ENCODE assay signal across 11 mouse cellular contexts in genomic region chr6:83172240-83172920, GRCm38 (mm10). TPM values are rescaled to one million over a fixed set of nuclear protein-coding genes. Genes with fewer than 3 reads are reported as not detected.
DNase-seq lines count a peak whose midpoint lies in the region; ATAC-seq and TF ChIP-seq lines count a peak whose summit lies in the region.
"Had no signal": no experiment of that assay in that cellular context is flagged by ENCODE, and none has a peak within 500 bp of the region (broad histone marks: within the 10 kb centered on the region; RNA-seq: fewer than 3 reads in every experiment).

No protein-coding gene starts in this region.

- peak overlapping the region; percentile 39 for H3K9ac ChIP-seq in forebrain, postnatal 0 days
- H3K9ac ChIP-seq: liver, embryonic 12.5 days had no signal

- no peaks in the 10 kb centered on the region for H3K36me3 ChIP-seq in forebrain, postnatal 0 days (ENCODE audit: insufficient read depth)

- peak overlapping the region; percentile 25 for H3K4me3 ChIP-seq in forebrain, postnatal 0 days (ENCODE audit: low read depth, low read length)
- H3K4me3 ChIP-seq: heart, embryonic 10.5 days; liver, embryonic 12.5 days had no signal

- peak; percentile 87 for ATAC-seq in forebrain, postnatal 0 days
- ATAC-seq: liver, embryonic 12.5 days had no signal

- no peak for TF ChIP-seq CTCF in forebrain, postnatal 0 days (IDR thresholded peaks at IDR 0.05; ENCODE audit: low read depth)

- peak; percentile 73 to 82 for DNase-seq in left cerebral cortex, adult 18-20 months (ENCODE audit: low spot score in 2 of 2)
- no peak for DNase-seq in left cerebral cortex, postnatal 10 days (ENCODE audit: extremely low spot score in 1 of 2, low spot score in 2 of 2)
- peak; percentile 66 for DNase-seq in forebrain, postnatal 0 days
- peak; percentile 54 to 60 for DNase-seq in left cerebral cortex, adult 8-10 months (ENCODE audit: low spot score in 2 of 2)
- DNase-seq in right cerebral cortex, postnatal 36 days (ENCODE audit: low spot score in 2 of 2), result peak; percentile 67 to 76
- DNase-seq in testis, postnatal 14 days (ENCODE audit: low spot score), result no peak
- DNase-seq in ovary, postnatal 14 days (ENCODE audit: low spot score), result no peak
- DNase-seq in urinary bladder, adult 2 months (ENCODE audit: low spot score), result no peak
- DNase-seq: adrenal gland, adult 2 months had no signal

- WGBS in forebrain, postnatal 0 days, result 46% methylated on average over 9 of the region's 9 CpGs

- intact Hi-C loops in left cerebral cortex, postnatal 10 days (cut with DNase I), result no loop called here

- no peaks in the 10 kb centered on the region for H3K9me3 ChIP-seq in forebrain, postnatal 0 days (ENCODE audit: low read length)
- H3K9me3 ChIP-seq: heart, embryonic 10.5 days; liver, embryonic 12.5 days had no signal

- no peaks in the 10 kb centered on the region for H3K27me3 ChIP-seq in forebrain, postnatal 0 days (ENCODE audit: insufficient read depth, low read length)
- H3K27me3 ChIP-seq: liver, embryonic 12.5 days had no signal

- H3K27ac ChIP-seq in forebrain, postnatal 0 days (ENCODE audit: low read depth, low read length), result peak overlapping the region; percentile 81
- H3K27ac ChIP-seq: heart, embryonic 10.5 days; liver, embryonic 12.5 days had no signal

- 0 out of 2 replicates have a peak, but pooled peaks cover 11% of the 10 kb centered on the region for H3K4me1 ChIP-seq in forebrain, postnatal 0 days (ENCODE audit: insufficient read depth)

- H3K4me2 ChIP-seq in forebrain, postnatal 0 days (ENCODE audit: low read depth), result peak overlapping the region; percentile 42
- H3K4me2 ChIP-seq: liver, embryonic 12.5 days had no signal

RNA-seq across cellular contexts. Expression of gene Dctn1, which starts 6.7 kb away (rescaled TPM):
- 100 to 1,000 TPM; 369 to 374 TPM for total RNA-seq in left cerebral cortex, adult 18-20 months (2021)
- 100 to 1,000 TPM; 351 to 353 TPM for total RNA-seq in left cerebral cortex, postnatal 10 days (2021)
- total RNA-seq in forebrain, postnatal 0 days (2014; rRNA removed), result 97.3 and 126 TPM in 2 replicates
- polyA plus RNA-seq in forebrain, postnatal 0 days (2015; fragmentation: Nextera tagmentation; extraction: Ambion mirVana), result 132 and 152 TPM in 2 replicates
- 100 to 1,000 TPM; 347 to 364 (median 356) TPM for total RNA-seq in left cerebral cortex, adult 8-10 months (2022)
- 97.9 and 119 TPM in 2 replicates for polyA plus RNA-seq in urinary bladder, adult 2 months (2012; rRNA removed)

RNA-seq across cellular contexts. Expression of gene 1700003E16Rik, which starts 16.2 kb away (rescaled TPM):
- total RNA-seq in left cerebral cortex, adult 18-20 months (2021), result 10 to 100 TPM; 33.9 to 35.7 TPM
- 10 to 100 TPM; 28.5 to 29.0 TPM for total RNA-seq in left cerebral cortex, postnatal 10 days (2021)
- total RNA-seq in forebrain, postnatal 0 days (2014; rRNA removed), result 17.0 and 17.5 TPM in 2 replicates
- polyA plus RNA-seq in forebrain, postnatal 0 days (2015; fragmentation: Nextera tagmentation; extraction: Ambion mirVana), result 13.9 and 18.3 TPM in 2 replicates
- 10 to 100 TPM; 26.4 to 29.4 (median 28.3) TPM for total RNA-seq in left cerebral cortex, adult 8-10 months (2022)
- 1.2 and 1.5 TPM in 2 replicates for polyA plus RNA-seq in urinary bladder, adult 2 months (2012; rRNA removed)

RNA-seq across cellular contexts. Expression of gene Wdr54, which starts 16.2 kb away (rescaled TPM):
- total RNA-seq in left cerebral cortex, adult 18-20 months (2021), result 10 to 100 TPM; 33.0 to 33.3 TPM
- total RNA-seq in left cerebral cortex, postnatal 10 days (2021), result 10 to 100 TPM; 28.0 to 29.4 TPM
- total RNA-seq in forebrain, postnatal 0 days (2014; rRNA removed), result 11.1 and 13.4 TPM in 2 replicates
- polyA plus RNA-seq in forebrain, postnatal 0 days (2015; fragmentation: Nextera tagmentation; extraction: Ambion mirVana), result 19.7 and 24.1 TPM in 2 replicates
- 10 to 100 TPM; 31.8 to 39.1 (median 34.5) TPM for total RNA-seq in left cerebral cortex, adult 8-10 months (2022)
- 4.9 and 5.6 TPM in 2 replicates for polyA plus RNA-seq in urinary bladder, adult 2 months (2012; rRNA removed)

RNA-seq across cellular contexts. Expression of gene Rtkn, which starts 37.1 kb away (rescaled TPM):
- total RNA-seq in left cerebral cortex, adult 18-20 months (2021), result 10 to 100 TPM; 88.3 to 88.8 TPM
- total RNA-seq in left cerebral cortex, postnatal 10 days (2021), result 10 to 100 TPM; 30.3 to 34.4 TPM
- total RNA-seq in forebrain, postnatal 0 days (2014; rRNA removed), result 17.1 and 19.4 TPM in 2 replicates
- polyA plus RNA-seq in forebrain, postnatal 0 days (2015; fragmentation: Nextera tagmentation; extraction: Ambion mirVana), result 7.9 and 8.1 TPM in 2 replicates
- 100 to 1,000 TPM in 1 of 4 experiments, 10 to 100 TPM in 3; 91.4 to 114 (median 92.8) TPM for total RNA-seq in left cerebral cortex, adult 8-10 months (2022)
- polyA plus RNA-seq in urinary bladder, adult 2 months (2012; rRNA removed), result 20.7 and 22.1 TPM in 2 replicates

RNA-seq across cellular contexts. Expression of gene Ino80b, which starts 47.1 kb away (rescaled TPM):
- total RNA-seq in left cerebral cortex, adult 18-20 months (2021), result 10 to 100 TPM; 23.1 to 26.3 TPM
- total RNA-seq in left cerebral cortex, postnatal 10 days (2021), result 10 to 100 TPM; 19.9 to 23.2 TPM
- total RNA-seq in forebrain, postnatal 0 days (2014; rRNA removed), result 40.1 and 44.5 TPM in 2 replicates
- polyA plus RNA-seq in forebrain, postnatal 0 days (2015; fragmentation: Nextera tagmentation; extraction: Ambion mirVana), result 14.9 and 15.3 TPM in 2 replicates
- 10 to 100 TPM; 22.0 to 26.8 (median 25.4) TPM for total RNA-seq in left cerebral cortex, adult 8-10 months (2022)
- polyA plus RNA-seq in urinary bladder, adult 2 months (2012; rRNA removed), result 25.2 and 25.5 TPM in 2 replicates

Comparison
In these comparisons a context has a peak if more than half of its experiments do, and no peak if none do; other contexts are left out.
1. DNase-seq: peak in left cerebral cortex, adult 18-20 months (2 of 2), forebrain, postnatal 0 days (single experiment), left cerebral cortex, adult 8-10 months (2 of 2) and right cerebral cortex, postnatal 36 days (2 of 2); none in left cerebral cortex, postnatal 10 days (0 of 2), testis, postnatal 14 days (single experiment), ovary, postnatal 14 days (single experiment) and urinary bladder, adult 2 months (single experiment).